Mouse (Mus musculus) midbrain, postnatal 0 days (tissue): ENCODE measurements around the gene Xxylt1. TPM values are rescaled to one million over a fixed set of nuclear protein-coding genes. Genes with fewer than 3 reads are reported as not detected.

Source experiments
- ATAC-seq: fragments of 200-750 bp; cut with Nextera tagmentation; 2 replicates; pipeline ENCODE4 v1.8.0; 2017; ENCODE audit warnings: moderate number of reproducible peaks, mild to moderate bottlenecking, moderate TSS enrichment, moderate library complexity; ENCODE audit not compliant: low FRiP score
- DNase-seq: peaks from one replicate; pipeline ENCODE4 v3.0.0-alpha.2; 2015; ENCODE audit warnings: low spot score
- H3K27ac ChIP-seq: fragments of 300-500 bp; sonication (generic); 2 replicates; pipeline ENCODE4 v1.5.1; 2014; ENCODE audit warnings: low read depth, mild to moderate bottlenecking, low read length, mixed read lengths
- H3K27me3 ChIP-seq: fragments of 300-500 bp; sonication (generic); 2 replicates; pipeline ENCODE4 v1.6.1; 2014; ENCODE audit warnings: low read length, control low read depth, mixed read lengths; ENCODE audit not compliant: insufficient read depth
- H3K36me3 ChIP-seq: fragments of 300-500 bp; sonication (generic); 2 replicates; pipeline ENCODE4 v1.6.1; 2014; ENCODE audit warnings: low read length, control low read depth, mixed read lengths; ENCODE audit not compliant: insufficient read depth
- H3K4me1 ChIP-seq: fragments of 300-500 bp; sonication (generic); 2 replicates; pipeline ENCODE4 v1.6.1; 2014; ENCODE audit warnings: mild to moderate bottlenecking, control low read depth, antibody characterized with exemption, low read length, mixed read lengths; ENCODE audit not compliant: insufficient read depth
- H3K4me2 ChIP-seq: fragments of 300-500 bp; sonication (generic); 2 replicates; pipeline ENCODE4 v1.6.1; 2014; ENCODE audit warnings: low read depth, mild to moderate bottlenecking, low read length, mixed read lengths; ENCODE audit not compliant: poor library complexity, severe bottlenecking
- H3K4me3 ChIP-seq: fragments of 300-500 bp; sonication (generic); 2 replicates; pipeline ENCODE4 v1.5.1; 2014; ENCODE audit warnings: low read depth, mild to moderate bottlenecking, low read length, moderate library complexity
- H3K9ac ChIP-seq: fragments of 300-500 bp; sonication (generic); replicated peaks from 2 replicates; pipeline ENCODE4 v1.6.1; 2014; ENCODE audit warnings: mild to moderate bottlenecking, low read length, moderate library complexity, mixed read lengths; ENCODE audit not compliant: poor library complexity, severe bottlenecking
- H3K9me3 ChIP-seq: fragments of 300-500 bp; sonication (generic); 2 replicates; pipeline ENCODE4 v1.6.1; 2016; ENCODE audit warnings: low read length, control low read depth
- CTCF ChIP-seq: IDR thresholded peaks from 2 replicates; pipeline ENCODE4 v1.5.1; 2016; ENCODE audit warnings: antibody characterized with exemption, mild to moderate bottlenecking
- WGBS: fragments of 180-500 bp; shearing (Covaris S2); extraction: QIAGEN DNeasy Blood & Tissue Kit; methylation state at CpG from one replicate; pipeline ENCODE4 v1.1.7; 2014; 5-methylcytosine and 5-hydroxymethylcytosine counted together
- polyA plus RNA-seq: library from polyadenylated mRNA; unstranded; fragments of >200 nt; fragmentation: Nextera tagmentation; extraction: Ambion mirVana; gene quantifications from 2 replicates; pipeline ENCODE4 v1.2.1, GENCODE M21; 2015
- total RNA-seq: library from RNA; depleted of rRNA; stranded (reverse); fragments of >200 nt; gene quantifications from 2 replicates; pipeline ENCODE4 v1.2.3, GENCODE M21; 2014

The Xxylt1 gene
- total and polyA plus RNA-seq, 2 experiments from 2014 or later: 18.2 to 34.5 TPM

DNA sequence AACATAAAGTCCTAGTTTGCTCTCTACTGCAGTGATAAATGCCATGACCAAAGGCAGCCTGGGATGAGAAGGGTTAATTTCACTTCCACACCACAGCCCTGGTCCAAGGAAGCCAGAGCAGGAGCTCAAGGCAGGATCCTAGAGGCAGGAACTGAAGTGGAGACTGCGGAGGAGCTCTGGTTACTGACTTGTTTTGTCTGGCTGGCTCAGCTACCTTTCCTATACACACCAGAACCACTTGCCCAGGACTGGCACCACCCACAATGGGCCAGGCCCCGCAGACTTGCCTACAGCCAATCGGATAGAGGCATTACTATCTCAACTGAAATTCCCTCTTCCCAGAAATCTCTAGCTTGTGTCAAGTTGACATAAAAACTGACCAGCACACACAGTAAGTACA is 21.0 kb downstream of the Xxylt1 start:
- Histone ChIP-seq H3K4me1 (no peaks in the 10 kb centered on the region), H3K4me3 (no peak overlapping the region), H3K9ac (no peak overlapping the region), H3K36me3 (no peaks in the 10 kb centered on the region), H3K27ac (no peak overlapping the region), H3K4me2 (no peak overlapping the region), H3K27me3 (no peaks in the 10 kb centered on the region), H3K9me3 (no peaks in the 10 kb centered on the region)
- DNase-seq: no peak
- WGBS: 98% methylated on average over 3 of the region's 3 CpGs
- no peak for TF ChIP-seq CTCF
- no peak for ATAC-seq

DNA sequence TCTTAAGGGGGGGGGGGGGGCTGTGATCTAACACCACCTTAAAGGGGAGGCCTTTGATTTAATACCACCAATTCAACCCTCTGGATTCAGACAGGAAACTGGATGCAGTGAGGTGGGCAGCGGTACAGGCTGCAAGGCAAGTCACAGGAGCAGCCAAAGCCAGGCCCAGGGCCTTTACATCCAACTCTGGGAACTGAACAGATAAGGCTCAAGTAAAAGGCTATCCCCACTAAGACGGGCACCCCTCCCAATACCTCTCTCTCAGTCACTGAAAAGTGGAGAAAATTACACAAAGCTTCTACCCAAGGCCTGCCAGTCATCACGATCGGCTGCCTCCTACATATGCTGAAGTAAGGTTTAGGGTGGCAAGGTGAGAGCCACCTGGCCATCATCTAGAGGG is 21.5 kb downstream of the Xxylt1 start:
- no peak overlapping the region for H3K27ac ChIP-seq
- no peak for DNase-seq
- no peaks in the 10 kb centered on the region for H3K4me1 ChIP-seq
- H3K9ac ChIP-seq: no peak overlapping the region
- no peaks in the 10 kb centered on the region for H3K36me3 ChIP-seq
- no peaks in the 10 kb centered on the region for H3K27me3 ChIP-seq
- no peaks in the 10 kb centered on the region for H3K9me3 ChIP-seq
- TF ChIP-seq CTCF: no peak
- no peak for ATAC-seq
- H3K4me2 ChIP-seq: no peak overlapping the region
- 88% methylated on average over 4 of the region's 4 CpGs for WGBS
- no peak overlapping the region for H3K4me3 ChIP-seq

- Histone ChIP-seq H3K9ac (no peak overlapping the region), H3K36me3 (peaks cover 3% of the 10 kb centered on the region; the same call in 1 of the 2 replicates), H3K27ac (no peak overlapping the region), H3K4me2 (no peak overlapping the region), H3K27me3 (no peaks in the 10 kb centered on the region), H3K4me1 (no peaks in the 10 kb centered on the region), H3K4me3 (no peak overlapping the region), H3K9me3 (no peaks in the 10 kb centered on the region)
- TF ChIP-seq CTCF: no peak
- DNase-seq: no peak
- WGBS: 83% methylated on average over 6 of the region's 6 CpGs
- ATAC-seq: no peak
Observed at GRCm38 (mm10) chr16:31052812-31053211, 28.4 kb downstream of the Xxylt1 start.

GRCm38 (mm10) chr16:31052177-31052726 is 29.0 kb downstream of the Xxylt1 start:
- 73% methylated on average over 7 of the region's 7 CpGs for WGBS

GRCm38 (mm10) chr16:31050701-31051100 is 30.5 kb downstream of the Xxylt1 start:
- no peak for ATAC-seq
- H3K9ac ChIP-seq: no peak overlapping the region
- no peak overlapping the region for H3K27ac ChIP-seq
- H3K9me3 ChIP-seq: no peaks in the 10 kb centered on the region
- no peak for TF ChIP-seq CTCF
- H3K4me2 ChIP-seq: no peak overlapping the region
- H3K36me3 ChIP-seq: peaks cover 3% of the 10 kb centered on the region; the same call in 1 of the 2 replicates
- DNase-seq: no peak
- H3K27me3 ChIP-seq: no peaks in the 10 kb centered on the region
- H3K4me1 ChIP-seq: 0 out of 2 replicates have a peak, but pooled peaks cover 2% of the 10 kb centered on the region
- no peak overlapping the region for H3K4me3 ChIP-seq
- 89% methylated on average over 7 of the region's 7 CpGs for WGBS

More at GRCm38 (mm10) chr16:31052177-31052726, 29.0 kb downstream of the Xxylt1 start:
- peaks cover 3% of the 10 kb centered on the region; the same call in 1 of the 2 replicates for H3K36me3 ChIP-seq
- no peak overlapping the region for H3K27ac ChIP-seq
- ATAC-seq (no peak), DNase-seq (no peak)
- H3K4me2 ChIP-seq: no peak overlapping the region
- H3K4me3 ChIP-seq: no peak overlapping the region
- H3K9me3 ChIP-seq: no peaks in the 10 kb centered on the region
- no peaks in the 10 kb centered on the region for H3K4me1 ChIP-seq
- no peaks in the 10 kb centered on the region for H3K27me3 ChIP-seq
- TF ChIP-seq CTCF: no peak
- H3K9ac ChIP-seq: no peak overlapping the region

- ATAC-seq (no peak), DNase-seq (no peak)
- Histone ChIP-seq H3K4me2 (no peak overlapping the region), H3K4me3 (no peak overlapping the region), H3K36me3 (peaks cover 3% of the 10 kb centered on the region; the same call in 1 of the 2 replicates), H3K9me3 (no peaks in the 10 kb centered on the region), H3K27ac (no peak overlapping the region), H3K4me1 (0 out of 2 replicates have a peak, but pooled peaks cover 2% of the 10 kb centered on the region), H3K9ac (no peak overlapping the region), H3K27me3 (no peaks in the 10 kb centered on the region)
- no peak for TF ChIP-seq CTCF
- 83% methylated on average over 6 of the region's 6 CpGs for WGBS
Observed at GRCm38 (mm10) chr16:31048194-31048593, 33.0 kb downstream of the Xxylt1 start.
